Comparison of ENCODE assay signal across 15 mouse cellular contexts in genomic region chr6:115344513-115344912, GRCm38 (mm10). TPM values are rescaled to one million over a fixed set of nuclear protein-coding genes. Genes with fewer than 3 reads are reported as not detected.
DNase-seq lines count a peak whose midpoint lies in the region; ATAC-seq and TF ChIP-seq lines count a peak whose summit lies in the region.
"Had no signal": no experiment of that assay in that cellular context is flagged by ENCODE, and none has a peak within 500 bp of the region (broad histone marks: within the 10 kb centered on the region; RNA-seq: fewer than 3 reads in every experiment).

No protein-coding gene starts in this region.

- no peak for ATAC-seq in heart, embryonic 12.5 days (ENCODE audit: insufficient number of reproducible peaks, low FRiP score)
- no peak for ATAC-seq in lung, postnatal 0 days
- peak; percentile 42; the same call in 1 of the 2 replicates for ATAC-seq in stomach, postnatal 0 days (ENCODE audit: low FRiP score, low TSS enrichment)
- ATAC-seq in cerebellum, adult (ENCODE audit: insufficient number of reproducible peaks, low FRiP score, low TSS enrichment): no peak
- ATAC-seq: CD4-positive, CD25-positive, alpha-beta regulatory T cell, adult 4 months had no signal

- no peaks in the 10 kb centered on the region for H3K27me3 ChIP-seq in heart, embryonic 12.5 days (replicated peaks)
- H3K27me3 ChIP-seq in heart, embryonic 10.5 days (ENCODE audit: insufficient read depth, poor library complexity, severe bottlenecking): no peaks in the 10 kb centered on the region
- H3K27me3 ChIP-seq in lung, postnatal 0 days (replicated peaks; ENCODE audit: insufficient read depth, low read length): no peaks in the 10 kb centered on the region
- H3K27me3 ChIP-seq in stomach, postnatal 0 days (ENCODE audit: control insufficient read depth, insufficient read depth, low read length): no peaks in the 10 kb centered on the region
- H3K27me3 ChIP-seq: embryonic facial prominence, embryonic 15.5 days; hindbrain, embryonic 15.5 days had no signal

- H3K4me1 ChIP-seq in heart, embryonic 12.5 days (replicated peaks): peaks cover 9% of the 10 kb centered on the region; the same call in 1 of the 2 replicates
- peaks cover 7% of the 10 kb centered on the region; the same call in 1 of the 2 replicates for H3K4me1 ChIP-seq in heart, embryonic 10.5 days
- H3K4me1 ChIP-seq in lung, postnatal 0 days (ENCODE audit: insufficient read depth, low read depth, low read length): no peaks in the 10 kb centered on the region; the same call in 1 of the 2 replicates
- H3K4me1 ChIP-seq in stomach, postnatal 0 days (replicated peaks; ENCODE audit: control insufficient read depth, insufficient read depth): no peaks in the 10 kb centered on the region
- H3K4me1 ChIP-seq: hindbrain, embryonic 15.5 days had no signal

- DNase-seq in heart, embryonic 10.5 days (ENCODE audit: low spot score): no peak
- DNase-seq in lung, postnatal 0 days (ENCODE audit: low spot score): no peak
- no peak for DNase-seq in lung, postnatal 10 days
- peak; percentile 23 for DNase-seq in liver
- peak; percentile 43 for DNase-seq in stomach, postnatal 0 days (ENCODE audit: low spot score)
- DNase-seq in gastrocnemius, postnatal 10 days: no peak
- DNase-seq: adrenal gland, postnatal 14 days; cerebellum, adult 2 months; kidney, postnatal 25 days; thymus, postnatal 14 days had no signal

- peaks cover 4% of the 10 kb centered on the region for H3K9me3 ChIP-seq in heart, embryonic 12.5 days (replicated peaks)
- no peaks in the 10 kb centered on the region for H3K9me3 ChIP-seq in heart, embryonic 10.5 days
- H3K9me3 ChIP-seq in lung, postnatal 0 days (ENCODE audit: low read length): no peaks in the 10 kb centered on the region
- H3K9me3 ChIP-seq in stomach, postnatal 0 days (ENCODE audit: control insufficient read depth, low read length): no peaks in the 10 kb centered on the region
- H3K9me3 ChIP-seq: embryonic facial prominence, embryonic 15.5 days; hindbrain, embryonic 15.5 days had no signal

- H3K4me3 ChIP-seq in heart, embryonic 12.5 days: no peak overlapping the region
- no peak overlapping the region for H3K4me3 ChIP-seq in heart, embryonic 10.5 days
- H3K4me3 ChIP-seq in lung, postnatal 0 days (ENCODE audit: low read depth, low read length): no peak overlapping the region
- H3K4me3 ChIP-seq in stomach, postnatal 0 days (ENCODE audit: low read depth, low read length): no peak overlapping the region
- H3K4me3 ChIP-seq: embryonic facial prominence, embryonic 15.5 days; hindbrain, embryonic 15.5 days had no signal

- 36% methylated on average over 11 of the region's 11 CpGs for WGBS in heart, embryonic 12.5 days
- WGBS in heart, embryonic 10.5 days: 30% methylated on average over 11 of the region's 11 CpGs
- WGBS in lung, postnatal 0 days: 27% methylated on average over 11 of the region's 11 CpGs
- WGBS in stomach, postnatal 0 days: 37% methylated on average over 11 of the region's 11 CpGs

- TF ChIP-seq EP300 in lung, postnatal 0 days (IDR thresholded peaks at IDR 0.05): no peak
- no peak for TF ChIP-seq EP300 in stomach, postnatal 0 days (optimal IDR thresholded peaks at IDR 0.05)

- H3K36me3 ChIP-seq in heart, embryonic 12.5 days: no peaks in the 10 kb centered on the region
- no peaks in the 10 kb centered on the region for H3K36me3 ChIP-seq in heart, embryonic 10.5 days
- no peaks in the 10 kb centered on the region for H3K36me3 ChIP-seq in lung, postnatal 0 days (ENCODE audit: insufficient read depth, low read length)
- H3K36me3 ChIP-seq in stomach, postnatal 0 days (ENCODE audit: control insufficient read depth, insufficient read depth, low read length): no peaks in the 10 kb centered on the region
- H3K36me3 ChIP-seq: embryonic facial prominence, embryonic 15.5 days; hindbrain, embryonic 15.5 days had no signal

- no peak for TF ChIP-seq CTCF in lung, postnatal 0 days (IDR thresholded peaks at IDR 0.05)
- no peak for TF ChIP-seq CTCF in stomach, postnatal 0 days (IDR thresholded peaks at IDR 0.05; ENCODE audit: low read depth)

- H3K27ac ChIP-seq in heart, embryonic 12.5 days (ENCODE audit: poor library complexity, severe bottlenecking): no peak overlapping the region
- H3K27ac ChIP-seq in heart, embryonic 10.5 days: no peak overlapping the region
- no peak overlapping the region for H3K27ac ChIP-seq in lung, postnatal 0 days (ENCODE audit: low read length)
- no peak overlapping the region for H3K27ac ChIP-seq in stomach, postnatal 0 days (replicated peaks)
- H3K27ac ChIP-seq: embryonic facial prominence, embryonic 15.5 days; hindbrain, embryonic 15.5 days had no signal

- H3K4me2 ChIP-seq in heart, embryonic 12.5 days: peak overlapping the region; percentile 36
- H3K4me2 ChIP-seq in lung, postnatal 0 days (replicated peaks; ENCODE audit: low read depth, low read length): peak overlapping the region; percentile 3; the same call in 1 of the 2 replicates
- no peak overlapping the region for H3K4me2 ChIP-seq in stomach, postnatal 0 days (replicated peaks; ENCODE audit: low read depth)
- H3K4me2 ChIP-seq: embryonic facial prominence, embryonic 15.5 days had no signal

- H3K9ac ChIP-seq in heart, embryonic 12.5 days: no peak overlapping the region
- H3K9ac ChIP-seq in lung, postnatal 0 days (replicated peaks; ENCODE audit: low read depth): no peak overlapping the region
- H3K9ac ChIP-seq in stomach, postnatal 0 days (ENCODE audit: low read length): no peak overlapping the region
- H3K9ac ChIP-seq: embryonic facial prominence, embryonic 15.5 days; hindbrain, embryonic 15.5 days had no signal

RNA-seq across cellular contexts. Expression of gene Pparg, which starts 16.2 kb away (rescaled TPM):
- 1.3 and 2.0 TPM in 2 replicates for polyA plus RNA-seq in heart, embryonic 12.5 days (2016; fragmentation: Nextera tagmentation; extraction: Ambion mirVana)
- 0.88 and 1.3 TPM in 2 replicates for polyA plus RNA-seq in heart, embryonic 10.5 days (2016; fragmentation: Nextera tagmentation; extraction: Ambion mirVana)
- 6.7 and 7.7 TPM in 2 replicates for polyA plus RNA-seq in lung, postnatal 0 days (2015; fragmentation: Nextera tagmentation; extraction: Ambion mirVana)
- 44.4 and 47.8 TPM in 2 replicates for polyA plus RNA-seq in stomach, postnatal 0 days (2015; fragmentation: Nextera tagmentation; extraction: Ambion mirVana)
- total RNA-seq in gastrocnemius, postnatal 10 days (2021): 1 to 10 TPM; 4.8 to 5.0 TPM

Comparison
In these comparisons a context has a peak if more than half of its experiments do, and no peak if none do; other contexts are left out.
1. DNase-seq: peak in liver (single experiment) and stomach, postnatal 0 days (single experiment); none in heart, embryonic 10.5 days (single experiment), lung, postnatal 0 days (single experiment), lung, postnatal 10 days (single experiment) and gastrocnemius, postnatal 10 days (single experiment).